Mouse (Mus musculus) spleen, adult 2 months (tissue): Measurements from ENCODE around the gene Prex1.

Source experiments
- CTCF ChIP-seq: fragments of 200-500 bp; IDR thresholded peaks from 2 replicates; pipeline ENCODE4 v1.5.1; 2011; ENCODE audit warnings: mild to moderate bottlenecking, inconsistent platforms; ENCODE audit not compliant: insufficient read depth, insufficient read length, insufficient replicate concordance; ENCODE audit errors: extremely low read depth
- POLR2A ChIP-seq: fragments of 200-500 bp; IDR thresholded peaks from 2 replicates; pipeline ENCODE4 v1.6.1; 2011; ENCODE audit warnings: low read depth, low read length, inconsistent platforms

- TF ChIP-seq CTCF (no peak), POLR2A (no peak)
These were observed 42.6 kb downstream of the Prex1 start for GRCm38 (mm10) chr2:166671019-166671418.
